Mouse (Mus musculus) gastrocnemius, adult 2 months (tissue): Measurements from ENCODE around the gene Pglyrp2. TPM values are rescaled to one million over a fixed set of nuclear protein-coding genes. Genes with fewer than 3 reads are reported as not detected.

Source experiments
- DNase-seq: peaks from one replicate; pipeline ENCODE4 v3.0.0; 2022
- H3K27ac ChIP-seq: fragments of 200-600 bp; 2 replicates; pipeline ENCODE4 v1.8.1; 2022; ENCODE audit warnings: mild to moderate bottlenecking
- H3K4me3 ChIP-seq: fragments of 200-600 bp; 2 replicates; pipeline ENCODE4 v1.8.1; 2022; ENCODE audit warnings: mild to moderate bottlenecking, moderate library complexity
- CTCF ChIP-seq: fragments of 200-600 bp; IDR thresholded peaks from 2 replicates; pipeline ENCODE4 v1.8.1; 2022; ENCODE audit warnings: antibody characterized with exemption, mild to moderate bottlenecking, moderate library complexity
- intact Hi-C: fragments of 180-260 bp; cut with DNase I; formaldehyde crosslinking; loops from one replicate; pipeline ENCODE4 v1.15.1; 2025
- microRNA-seq: library from miRNA; unstranded; fragments of <30 nt; microRNA quantifications from one replicate; pipeline ENCODE4 v1.2.0, GENCODE M21; 2021
- total RNA-seq, 2 experiments: library from RNA; stranded (reverse); gene quantifications; 2 replicates each; pipeline ENCODE4 v1.2.3; 2021

The Pglyrp2 gene
- total RNA-seq, 2 experiments from 2014 or later = not detected

DNA sequence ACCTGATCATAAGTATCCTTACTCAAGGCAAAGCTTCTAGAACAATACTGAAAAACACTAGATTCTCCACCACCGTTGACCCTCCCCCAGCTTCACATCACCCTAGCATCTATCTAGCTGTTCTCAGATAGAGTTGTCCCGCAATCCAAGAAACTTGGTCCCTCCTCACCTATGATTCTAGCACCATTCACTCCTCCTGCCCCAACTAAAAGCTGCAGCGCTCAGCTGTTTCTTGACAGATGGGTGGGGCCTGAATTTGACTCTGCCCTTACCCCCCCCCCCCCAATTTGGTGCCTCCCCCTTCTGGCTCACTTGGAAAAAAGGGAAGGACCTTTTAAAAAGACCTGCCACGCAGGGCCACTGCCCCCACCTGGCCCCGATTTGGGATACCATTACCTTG lies 59.1 kb downstream of the Pglyrp2 start:
- no peak for DNase-seq
- no peak for TF ChIP-seq CTCF
- Histone ChIP-seq H3K4me3 (peak overlapping the region; percentile 89), H3K27ac (peak overlapping the region; percentile 87)
- intact Hi-C loops = no loop called here

GRCm38 (mm10) chr17:32364331-32364730 lies 59.6 kb downstream of the Pglyrp2 start:
- Histone ChIP-seq H3K4me3 (peak overlapping the region; percentile 89), H3K27ac (peak overlapping the region; percentile 87)
- intact Hi-C loops = no loop called here
- peak; percentile 95 for DNase-seq
- TF ChIP-seq CTCF = peak; percentile 28; the same call in 1 of the 2 replicates

- intact Hi-C loops = loop anchor here (2.0 kb wide), 1 partner anchor 25 kb away; the partner anchor contains the start of gene Wiz
- DNase-seq = peak; percentile 39
- H3K27ac ChIP-seq = peak overlapping the region; percentile 87
- peak overlapping the region; percentile 89 for H3K4me3 ChIP-seq
- no peak for TF ChIP-seq CTCF
These were observed 60.1 kb downstream of the Pglyrp2 start for GRCm38 (mm10) chr17:32363821-32364301.

DNA sequence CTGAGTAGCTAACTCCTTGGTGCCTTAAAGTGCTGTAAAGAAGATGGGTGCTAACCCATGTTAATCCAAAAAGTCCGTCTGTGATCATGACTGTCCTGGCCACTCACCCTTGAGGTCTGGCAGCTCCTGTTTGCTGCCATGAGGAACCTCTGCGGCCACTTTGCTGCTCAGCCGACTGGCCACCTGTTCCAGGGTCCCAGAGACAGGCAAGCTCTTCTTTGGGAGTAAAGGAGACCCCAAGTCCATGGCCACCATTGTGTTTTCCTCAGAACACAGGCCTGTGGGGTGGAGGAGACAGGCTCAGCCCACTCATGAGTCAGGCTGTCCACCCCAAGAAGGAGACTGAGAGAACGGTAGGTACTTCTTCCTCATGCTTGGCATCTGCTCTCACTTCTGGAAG lies 61.3 kb downstream of the Pglyrp2 start:
- H3K4me3 ChIP-seq = peak overlapping the region; percentile 89
- intact Hi-C loops = loop anchor here (2.0 kb wide), 1 partner anchor 26 kb away; the partner anchor contains the start of gene Wiz

More for the DNA sequence above, 61.3 kb downstream of the Pglyrp2 start:
- TF ChIP-seq CTCF = no peak
- H3K27ac ChIP-seq = no peak overlapping the region
- DNase-seq = no peak

Small RNA genes within 50 kb of the gene (microRNA-seq; reads per million reads assigned to microRNA genes)
- not detected for gene Gm22201

Other genes starting within 250 kb of the Pglyrp2 start
- under 1 TPM; 0.25 to 0.61 TPM for gene Ephx3, start 234.6 kb downstream of the Pglyrp2 start, total RNA-seq
- 10 to 100 TPM; 45.8 to 47.4 TPM for gene Brd4, start 139.4 kb downstream of the Pglyrp2 start, total RNA-seq
- gene Akap8, start 102.9 kb downstream of the Pglyrp2 start, total RNA-seq = 10 to 100 TPM; 33.2 to 40.2 TPM
- gene Akap8l, start 73.6 kb downstream of the Pglyrp2 start, total RNA-seq = 10 to 100 TPM; 34.5 to 43.4 TPM
- gene Wiz, start 34.7 kb downstream of the Pglyrp2 start, total RNA-seq = 10 to 100 TPM; 13.0 to 13.7 TPM
- gene Rasal3, start 20.6 kb downstream of the Pglyrp2 start, total RNA-seq = under 1 TPM; 0.06 to 0.31 TPM
- 1 to 10 TPM in 1 of 2 experiments, under 1 TPM in 1; 0.33 to 2.3 TPM for gene Cyp4f39, start 28.6 kb upstream of the Pglyrp2 start, total RNA-seq
- 1 to 10 TPM; 1.5 to 2.2 TPM for gene Cyp4f17, start 81.9 kb upstream of the Pglyrp2 start, total RNA-seq
- 1 to 10 TPM; 1.1 to 2.3 TPM for gene Cyp4f16, start 112.4 kb upstream of the Pglyrp2 start, total RNA-seq
- not detected for gene Cyp4f37, start 197.1 kb upstream of the Pglyrp2 start, total RNA-seq
- gene Cyp4f40, start 234.7 kb upstream of the Pglyrp2 start, total RNA-seq = not detected